In the genomic region with DNA sequence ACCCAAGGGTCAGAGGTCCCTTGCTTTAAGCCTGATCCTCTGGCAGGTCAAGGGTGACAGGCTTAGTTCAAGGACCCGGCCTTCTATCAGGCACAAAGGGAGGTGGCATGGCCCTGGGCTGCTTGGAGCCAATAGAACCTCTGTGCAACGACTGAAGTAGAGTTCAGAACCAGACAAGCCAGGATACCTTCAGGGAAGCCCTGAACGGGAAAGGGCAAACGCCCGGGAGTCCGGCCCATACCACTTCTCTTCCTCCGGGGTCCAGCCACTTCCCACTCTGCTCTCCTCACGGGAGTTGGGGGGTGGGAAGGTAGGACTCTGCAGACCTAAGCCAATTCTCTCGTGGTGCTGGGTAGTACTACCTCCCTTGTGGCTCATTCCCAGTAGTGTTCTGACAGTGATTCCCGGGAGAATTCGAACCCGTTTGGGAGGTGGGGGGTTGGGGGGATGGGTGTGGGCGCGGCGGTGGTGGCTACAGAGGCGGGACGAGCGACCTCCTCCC, we compare ENCODE assay signal across 8 mouse cellular contexts. TPM values are rescaled to one million over a fixed set of nuclear protein-coding genes. Genes with fewer than 3 reads are reported as not detected.
DNase-seq lines count a peak whose midpoint lies in the region; ATAC-seq and TF ChIP-seq lines count a peak whose summit lies in the region.

No protein-coding gene starts in this region.

- peaks cover 44% of the 10 kb centered on the region for H3K4me1 ChIP-seq in lung, embryonic 16.5 days (replicated peaks; ENCODE audit: control insufficient read depth, insufficient read depth, low read length)
- peaks cover 20% of the 10 kb centered on the region for H3K4me1 ChIP-seq in hindbrain, embryonic 11.5 days (replicated peaks; ENCODE audit: control insufficient read depth, insufficient read depth, low read length)
- peaks cover 67% of the 10 kb centered on the region for H3K4me1 ChIP-seq in midbrain, embryonic 10.5 days

- peak; percentile 0; the same call in 1 of the 2 replicates for ATAC-seq in lung, embryonic 16.5 days (ENCODE audit: low read depth)
- ATAC-seq in hindbrain, embryonic 11.5 days (ENCODE audit: low FRiP score): peak; percentile 41
- no peak for ATAC-seq in activated CD4-positive, CD25-positive, alpha-beta regulatory T cell, adult 4 months

- 0% methylated on average over 18 of the region's 18 CpGs for WGBS in lung, embryonic 16.5 days
- WGBS in hindbrain, embryonic 11.5 days: under 1% methylated on average over 18 of the region's 18 CpGs
- under 1% methylated on average over 18 of the region's 18 CpGs for WGBS in midbrain, embryonic 10.5 days

- H3K27me3 ChIP-seq in lung, embryonic 16.5 days (ENCODE audit: control insufficient read depth, insufficient read depth, low read depth, low read length): no peaks in the 10 kb centered on the region
- no peaks in the 10 kb centered on the region for H3K27me3 ChIP-seq in hindbrain, embryonic 11.5 days (ENCODE audit: control insufficient read depth, insufficient read depth, low read length)
- peaks cover 22% of the 10 kb centered on the region for H3K27me3 ChIP-seq in midbrain, embryonic 10.5 days (ENCODE audit: low read depth, poor library complexity, severe bottlenecking)

- H3K4me2 ChIP-seq in lung, embryonic 16.5 days (ENCODE audit: low read depth, low read length): peak overlapping the region; percentile 89
- peak overlapping the region; percentile 87 for H3K4me2 ChIP-seq in hindbrain, embryonic 11.5 days (replicated peaks; ENCODE audit: low read depth, low read length)

- no peaks in the 10 kb centered on the region for H3K9me3 ChIP-seq in lung, embryonic 16.5 days (ENCODE audit: control insufficient read depth, low read length)
- no peaks in the 10 kb centered on the region for H3K9me3 ChIP-seq in hindbrain, embryonic 11.5 days (ENCODE audit: control insufficient read depth, low read length)
- no peaks in the 10 kb centered on the region for H3K9me3 ChIP-seq in midbrain, embryonic 10.5 days (replicated peaks)

- peak overlapping the region; percentile 97 for H3K27ac ChIP-seq in lung, embryonic 16.5 days (ENCODE audit: low read length)
- H3K27ac ChIP-seq in hindbrain, embryonic 11.5 days (ENCODE audit: low read depth, low read length): peak overlapping the region; percentile 96
- peak overlapping the region; percentile 99 for H3K27ac ChIP-seq in midbrain, embryonic 10.5 days (replicated peaks)

- H3K4me3 ChIP-seq in lung, embryonic 16.5 days (ENCODE audit: low read length): peak overlapping the region; percentile 91
- peak overlapping the region; percentile 96 for H3K4me3 ChIP-seq in hindbrain, embryonic 11.5 days (ENCODE audit: low read depth, low read length)
- H3K4me3 ChIP-seq in midbrain, embryonic 10.5 days: peak overlapping the region; percentile 76

- peaks cover 5% of the 10 kb centered on the region for H3K36me3 ChIP-seq in lung, embryonic 16.5 days (ENCODE audit: control insufficient read depth, insufficient read depth, low read length)
- H3K36me3 ChIP-seq in hindbrain, embryonic 11.5 days (ENCODE audit: control insufficient read depth, insufficient read depth, low read length): no peaks in the 10 kb centered on the region
- peaks cover 30% of the 10 kb centered on the region for H3K36me3 ChIP-seq in midbrain, embryonic 10.5 days

- H3K9ac ChIP-seq in lung, embryonic 16.5 days (ENCODE audit: low read length): peak overlapping the region; percentile 100
- peak overlapping the region; percentile 97 for H3K9ac ChIP-seq in hindbrain, embryonic 11.5 days (ENCODE audit: low read depth, low read length)

- no peak for DNase-seq in lung, postnatal 25 days (ENCODE audit: low spot score)
- DNase-seq in brain, embryonic 14.5 days (ENCODE audit: low read depth): peak; percentile 46
- DNase-seq in hindbrain, embryonic 11.5 days (ENCODE audit: low spot score): peak; percentile 60
- DNase-seq in midbrain, embryonic 10.5 days (ENCODE audit: low spot score): peak; percentile 52
- DNase-seq in frontal cortex, adult 2 months (ENCODE audit: extremely low spot score in 1 of 2, low spot score in 1 of 2): no peak
- no peak for DNase-seq in cerebellum, postnatal 25 days

- TF ChIP-seq POLR2A in brain, embryonic 14.5 days (IDR thresholded peaks at IDR 0.05; ENCODE audit: borderline replicate concordance, extremely low read depth, insufficient read depth, insufficient read length, poor library complexity, severe bottlenecking): no peak

- TF ChIP-seq CTCF in brain, embryonic 14.5 days (IDR thresholded peaks at IDR 0.05; ENCODE audit: borderline replicate concordance, extremely low read depth, insufficient read depth, insufficient read length): no peak

RNA-seq across cellular contexts. Expression of a gene that starts 8.9 kb away (rescaled TPM):
- polyA plus RNA-seq in lung, embryonic 16.5 days (2015; fragmentation: Nextera tagmentation; extraction: Ambion mirVana): 25.5 and 27.8 TPM in 2 replicates
- polyA plus RNA-seq in brain, embryonic 14.5 days (2012; rRNA removed): 84.6 and 138 TPM in 2 replicates
- polyA plus RNA-seq in hindbrain, embryonic 11.5 days (2014; fragmentation: Nextera tagmentation; extraction: Ambion mirVana): 29.4 and 30.7 TPM in 2 replicates
- polyA plus RNA-seq in midbrain, embryonic 10.5 days (2016; fragmentation: Nextera tagmentation; extraction: Ambion mirVana): 38.9 and 41.5 TPM in 2 replicates
- polyA plus RNA-seq in frontal cortex, adult 2 months (2012; rRNA removed): 66.1 and 86.0 TPM in 2 replicates
- polyA plus RNA-seq in activated CD4-positive, CD25-positive, alpha-beta regulatory T cell, adult 4 months (2017; shearing (Covaris generic)): 100 to 1,000 TPM; 118 to 146 TPM

RNA-seq across cellular contexts. Expression of a gene that starts 23.9 kb away (rescaled TPM):
- polyA plus RNA-seq in lung, embryonic 16.5 days (2015; fragmentation: Nextera tagmentation; extraction: Ambion mirVana): not detected in 2 replicates
- 0.04 and 0.12 TPM in 2 replicates for polyA plus RNA-seq in brain, embryonic 14.5 days (2012; rRNA removed)
- polyA plus RNA-seq in hindbrain, embryonic 11.5 days (2014; fragmentation: Nextera tagmentation; extraction: Ambion mirVana): not detected in 2 replicates
- polyA plus RNA-seq in midbrain, embryonic 10.5 days (2016; fragmentation: Nextera tagmentation; extraction: Ambion mirVana): 0.10 TPM in 1 of 2 replicates, not detected in the other
- 0.08 and 0.12 TPM in 2 replicates for polyA plus RNA-seq in frontal cortex, adult 2 months (2012; rRNA removed)
- not detected for polyA plus RNA-seq in activated CD4-positive, CD25-positive, alpha-beta regulatory T cell, adult 4 months (2017; shearing (Covaris generic))

RNA-seq across cellular contexts. Expression of a gene that starts 38.4 kb away (rescaled TPM):
- polyA plus RNA-seq in lung, embryonic 16.5 days (2015; fragmentation: Nextera tagmentation; extraction: Ambion mirVana): not detected in 2 replicates
- 0.29 and 0.49 TPM in 2 replicates for polyA plus RNA-seq in brain, embryonic 14.5 days (2012; rRNA removed)
- 0.09 and 0.11 TPM in 2 replicates for polyA plus RNA-seq in hindbrain, embryonic 11.5 days (2014; fragmentation: Nextera tagmentation; extraction: Ambion mirVana)
- 2.5 and 3.1 TPM in 2 replicates for polyA plus RNA-seq in midbrain, embryonic 10.5 days (2016; fragmentation: Nextera tagmentation; extraction: Ambion mirVana)
- polyA plus RNA-seq in frontal cortex, adult 2 months (2012; rRNA removed): 17.6 and 18.4 TPM in 2 replicates
- polyA plus RNA-seq in activated CD4-positive, CD25-positive, alpha-beta regulatory T cell, adult 4 months (2017; shearing (Covaris generic)): not detected

RNA-seq across cellular contexts. Expression of a gene that starts 39.0 kb away (rescaled TPM):
- not detected in 2 replicates for polyA plus RNA-seq in lung, embryonic 16.5 days (2015; fragmentation: Nextera tagmentation; extraction: Ambion mirVana)
- polyA plus RNA-seq in brain, embryonic 14.5 days (2012; rRNA removed): not detected in 2 replicates
- not detected in 2 replicates for polyA plus RNA-seq in hindbrain, embryonic 11.5 days (2014; fragmentation: Nextera tagmentation; extraction: Ambion mirVana)
- polyA plus RNA-seq in midbrain, embryonic 10.5 days (2016; fragmentation: Nextera tagmentation; extraction: Ambion mirVana): not detected in 2 replicates
- 1.1 TPM in 1 of 2 replicates, not detected in the other for polyA plus RNA-seq in frontal cortex, adult 2 months (2012; rRNA removed)
- polyA plus RNA-seq in activated CD4-positive, CD25-positive, alpha-beta regulatory T cell, adult 4 months (2017; shearing (Covaris generic)): not detected

RNA-seq across cellular contexts. Expression of a gene that starts 43.2 kb away (rescaled TPM):
- 0.13 TPM in 1 of 2 replicates, not detected in the other for polyA plus RNA-seq in lung, embryonic 16.5 days (2015; fragmentation: Nextera tagmentation; extraction: Ambion mirVana)
- polyA plus RNA-seq in brain, embryonic 14.5 days (2012; rRNA removed): 0.13 and 0.14 TPM in 2 replicates
- not detected in 2 replicates for polyA plus RNA-seq in hindbrain, embryonic 11.5 days (2014; fragmentation: Nextera tagmentation; extraction: Ambion mirVana)
- 0.04 TPM in 1 of 2 replicates, not detected in the other for polyA plus RNA-seq in midbrain, embryonic 10.5 days (2016; fragmentation: Nextera tagmentation; extraction: Ambion mirVana)
- 0.08 TPM in 2 replicates for polyA plus RNA-seq in frontal cortex, adult 2 months (2012; rRNA removed)
- not detected for polyA plus RNA-seq in activated CD4-positive, CD25-positive, alpha-beta regulatory T cell, adult 4 months (2017; shearing (Covaris generic))

Comparison
In these comparisons a context has a peak if more than half of its experiments do, and no peak if none do; other contexts are left out.
1. DNase-seq: peak in brain, embryonic 14.5 days (single experiment), hindbrain, embryonic 11.5 days (single experiment) and midbrain, embryonic 10.5 days (single experiment); none in lung, postnatal 25 days (single experiment), frontal cortex, adult 2 months (0 of 2) and cerebellum, postnatal 25 days (0 of 2).
2. Peak in every context shown above with its lines, with median percentiles within 50 percentile points of each other: H3K27ac ChIP-seq and H3K4me3 ChIP-seq.